Mouse (Mus musculus): ENCODE measurements around the gene Cdkal1. TPM values are rescaled to one million over a fixed set of nuclear protein-coding genes. Genes with fewer than 3 reads are reported as not detected.

Cdkal1 gene
- total RNA-seq, 2 experiments from 2014 or later = 29.2 to 32.1 TPM

DNA sequence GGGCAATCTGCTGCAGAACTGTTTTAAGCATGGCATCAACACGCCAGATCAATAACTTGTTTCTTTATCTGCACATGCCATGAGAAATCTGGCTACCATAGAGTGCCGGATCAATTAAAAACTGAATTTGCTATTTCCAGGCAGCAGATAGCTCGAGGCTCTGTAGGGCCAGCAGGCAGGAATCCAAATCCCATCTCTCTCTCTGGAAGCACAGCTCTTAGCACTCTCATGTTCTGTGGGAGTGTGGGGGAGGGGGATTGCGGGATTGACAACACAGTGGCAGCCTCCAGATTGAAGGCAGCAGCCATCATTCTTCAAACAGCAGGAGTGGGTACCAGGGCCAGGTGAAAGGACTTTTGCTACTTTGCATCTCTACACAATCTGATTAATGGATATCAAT, 420.7 kb downstream of the Cdkal1 start:
- no peak for DNase-seq
- intact Hi-C loops (cut with DNase I) = no loop called here

DNA sequence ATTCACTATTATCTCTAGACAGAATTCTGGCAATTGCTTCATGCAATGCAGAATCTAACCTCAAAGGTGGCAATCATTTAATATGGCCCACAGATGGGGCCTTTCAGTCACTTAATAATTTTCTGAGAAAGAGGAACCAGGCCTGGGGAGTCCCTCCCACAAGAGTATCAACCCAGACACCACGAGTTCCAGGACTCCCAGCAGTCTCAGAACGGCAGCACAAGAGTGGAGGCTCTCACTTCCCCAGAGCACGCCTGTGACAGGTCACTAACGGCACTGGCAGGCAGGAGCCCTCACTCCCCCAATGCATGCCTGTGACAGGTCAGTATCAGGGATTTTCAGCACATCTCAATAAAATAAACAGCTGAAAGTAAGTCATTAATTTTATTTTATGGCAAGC, 424.6 kb downstream of the Cdkal1 start:
- DNase-seq = no peak
- intact Hi-C loops (cut with DNase I) = no loop called here

DNA sequence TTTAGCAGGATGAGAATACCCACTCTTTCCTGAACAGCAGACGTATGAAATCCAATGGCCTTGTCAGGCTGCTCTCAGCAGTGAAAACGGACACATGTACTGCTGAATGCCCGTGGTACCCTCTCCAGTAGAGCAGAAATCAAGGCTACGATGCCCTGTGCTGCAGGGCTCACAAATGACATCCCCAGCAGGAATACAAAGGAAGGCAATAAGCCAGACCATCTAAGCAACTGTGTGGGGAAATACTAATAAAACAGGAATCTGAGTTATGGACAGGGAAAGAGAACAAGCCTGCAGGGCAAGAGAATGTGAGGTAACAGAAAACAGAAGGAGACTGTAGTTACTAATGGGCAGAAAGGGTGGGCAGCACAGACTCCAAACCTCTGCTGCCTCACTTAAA, 425.6 kb downstream of the Cdkal1 start:
- intact Hi-C loops (cut with DNase I) = no loop called here
- no peak for DNase-seq

DNA sequence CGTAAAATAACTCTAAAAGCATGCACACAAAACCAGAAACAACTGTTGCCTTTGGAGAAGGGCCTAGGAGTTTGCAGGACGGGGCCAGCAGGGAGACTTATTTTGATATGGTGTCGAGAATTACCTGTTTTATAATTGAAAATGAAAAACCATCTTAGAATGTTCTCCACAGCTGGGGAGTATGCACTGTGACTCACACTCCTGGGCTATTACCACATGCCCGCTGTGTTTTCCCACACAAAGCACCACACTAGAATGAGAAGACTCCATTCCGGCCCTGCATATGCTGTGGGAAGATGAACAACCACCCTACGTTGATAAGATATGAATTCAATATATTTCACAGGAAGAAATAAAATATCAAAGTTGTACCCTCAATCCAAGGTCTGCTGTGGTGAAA, 426.3 kb downstream of the Cdkal1 start:
- intact Hi-C loops (cut with DNase I) = no loop called here
- no peak for DNase-seq

DNA sequence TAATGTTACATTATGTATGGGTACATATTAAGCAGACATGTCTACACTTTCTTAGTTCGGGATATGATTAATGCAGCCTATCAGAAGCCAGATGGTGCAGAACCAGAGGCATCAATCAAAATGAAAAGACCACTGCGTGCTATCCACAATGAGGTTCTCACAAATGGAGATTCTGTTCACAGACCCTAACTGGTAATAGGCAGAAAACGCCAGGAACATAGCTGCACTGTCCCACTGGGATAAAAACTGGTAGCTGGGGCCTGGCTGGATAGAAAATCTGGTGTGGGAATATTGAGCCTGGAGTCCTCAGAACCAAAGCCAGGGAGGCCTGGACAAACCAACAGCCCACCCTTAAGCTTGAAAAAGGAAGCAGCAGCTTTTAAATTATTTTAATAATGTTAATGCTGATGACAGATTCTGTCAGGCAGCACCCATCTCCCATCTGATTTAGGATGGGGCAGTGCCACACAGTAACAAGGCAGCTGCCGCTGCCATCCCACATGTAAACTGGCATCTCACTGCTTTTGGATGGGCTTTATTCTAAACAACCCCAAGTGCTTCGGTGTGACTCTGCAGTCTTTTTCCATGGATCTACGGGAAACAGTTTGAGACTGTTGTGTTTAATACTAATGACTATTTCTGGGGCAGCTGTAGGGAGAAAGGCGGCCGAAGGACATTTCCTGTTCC, 438.9 kb downstream of the Cdkal1 start:
- peak; percentile 34 to 39 for DNase-seq
- intact Hi-C loops (cut with DNase I) = no loop called here

DNA sequence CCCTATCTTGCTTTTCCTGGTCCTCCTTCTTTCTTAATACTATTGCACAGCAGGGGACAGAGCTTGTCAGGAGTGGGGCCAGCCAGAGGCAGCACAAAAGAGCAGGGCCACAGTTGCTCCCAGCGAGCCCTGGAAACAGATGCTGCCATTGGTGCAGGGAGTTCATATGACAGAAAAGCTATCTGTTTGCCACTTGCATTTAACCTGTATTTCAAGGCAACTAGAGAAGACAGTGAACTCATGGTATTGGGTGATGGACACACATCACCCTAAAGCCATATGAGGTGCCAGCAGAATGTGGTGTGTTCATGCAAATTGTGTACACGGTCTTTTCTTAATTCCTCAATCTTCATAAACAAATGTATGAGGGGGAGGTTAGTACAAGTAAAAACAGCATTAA, 439.5 kb downstream of the Cdkal1 start:
- no peak for DNase-seq
- intact Hi-C loops (cut with DNase I) = no loop called here

DNA sequence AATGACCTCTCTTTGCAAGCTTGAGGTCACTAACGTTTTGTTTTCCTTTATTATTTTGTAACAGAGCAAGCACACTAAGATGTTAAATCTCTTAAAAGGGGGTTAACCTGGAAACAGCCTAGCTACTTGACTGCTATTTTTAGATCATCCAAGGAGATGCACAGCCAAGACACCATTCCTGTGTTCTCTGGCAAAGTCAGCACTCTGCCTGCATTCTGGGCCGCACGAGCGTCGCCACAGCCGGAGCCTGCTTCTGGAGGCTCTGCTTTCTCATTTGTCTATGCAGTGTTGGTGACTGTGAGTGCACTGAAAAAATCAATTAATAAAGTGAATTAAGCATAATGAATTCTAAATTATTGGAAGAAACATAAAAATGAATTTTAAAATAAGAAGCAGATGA, 440.6 kb downstream of the Cdkal1 start:
- DNase-seq = peak; percentile 37 to 38
- intact Hi-C loops (cut with DNase I) = loop anchor here (5.0 kb wide), 1 partner anchor 128 kb away; no protein-coding TSS in a partner anchor

DNA sequence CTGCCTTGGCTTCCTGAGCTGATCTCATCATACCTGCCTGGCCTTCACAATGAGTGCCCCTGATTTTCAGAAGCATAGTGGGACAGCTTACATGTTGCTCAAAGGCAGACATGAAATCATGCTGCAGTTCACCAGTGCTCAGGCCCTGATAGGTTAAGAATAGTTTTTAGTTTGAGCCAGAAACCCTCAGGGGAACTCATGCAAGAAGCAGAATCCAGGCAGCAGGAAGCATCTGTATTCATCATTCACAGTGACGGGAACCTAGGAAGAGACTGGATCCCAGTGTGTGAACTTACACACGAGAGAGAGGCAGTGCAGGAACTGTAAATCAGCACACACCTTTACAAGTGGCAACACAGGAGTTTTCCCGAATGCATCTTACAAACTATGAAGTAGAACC, 441.0 kb downstream of the Cdkal1 start:
- DNase-seq = peak; percentile 54 to 59
- intact Hi-C loops (cut with DNase I) = loop anchor here (5.0 kb wide), 1 partner anchor 127 kb away; no protein-coding TSS in a partner anchor

DNA sequence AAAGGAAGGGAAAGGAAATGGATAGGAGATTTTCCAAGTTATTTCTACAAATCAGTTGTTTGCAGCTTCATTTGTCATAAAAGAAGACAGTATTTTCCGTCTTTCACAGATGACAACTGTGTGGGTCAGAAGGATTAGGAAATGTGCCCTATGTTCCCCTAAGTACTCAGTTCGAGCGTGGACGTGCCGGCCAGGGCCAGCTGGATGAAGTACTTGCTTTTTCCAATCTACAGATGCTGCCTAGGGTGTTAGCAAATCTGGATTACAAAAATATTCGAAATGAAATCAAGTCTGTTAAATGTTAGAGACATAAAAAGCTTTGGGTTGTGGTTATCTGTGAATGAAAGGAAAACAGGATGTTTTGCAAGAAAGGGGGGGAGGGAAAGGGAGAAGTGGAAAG, 444.3 kb downstream of the Cdkal1 start:
- intact Hi-C loops (cut with DNase I) = loop anchor here (5.0 kb wide), 1 partner anchor 124 kb away; no protein-coding TSS in a partner anchor
- no peak for DNase-seq

DNA sequence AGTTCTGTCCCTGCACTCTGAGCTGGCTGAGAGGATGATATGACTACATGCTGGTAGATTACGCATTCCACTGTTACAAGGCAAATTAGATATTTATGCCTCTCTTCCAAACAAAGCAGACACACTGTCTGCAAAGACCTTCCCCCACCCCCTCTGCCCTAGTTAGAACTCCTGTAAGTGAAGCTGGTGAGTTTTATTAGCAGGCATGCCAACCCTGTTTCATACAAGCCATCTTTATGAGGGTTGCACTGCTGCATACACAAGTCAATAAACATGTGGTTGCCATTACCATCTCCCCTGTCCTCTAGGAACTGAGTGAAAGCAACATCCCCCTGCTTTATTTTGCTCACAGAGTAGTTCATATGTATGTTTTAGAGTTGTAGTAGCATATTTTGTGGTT, 447.9 kb downstream of the Cdkal1 start:
- intact Hi-C loops (cut with DNase I) = no loop called here
- no peak for DNase-seq

DNA sequence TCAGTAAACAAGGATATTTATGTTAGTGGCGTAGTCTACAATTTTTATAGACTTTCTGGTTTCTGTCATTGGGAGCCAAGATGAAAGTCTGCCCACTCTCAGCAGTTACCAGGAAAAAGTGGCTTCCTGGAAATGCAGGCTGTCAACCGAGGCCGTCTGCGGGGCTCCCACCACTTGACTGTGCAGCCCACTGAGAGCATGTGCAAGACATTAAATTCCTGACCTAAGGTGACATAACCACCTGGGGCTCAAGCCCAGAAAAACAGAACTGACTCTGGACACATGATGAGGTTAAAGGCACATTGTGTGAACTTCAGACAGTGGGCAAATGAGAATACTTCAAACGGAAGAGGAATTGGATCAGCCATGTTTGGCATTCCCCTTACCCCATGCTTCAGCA, 450.2 kb downstream of the Cdkal1 start:
- no peak for DNase-seq
- intact Hi-C loops (cut with DNase I) = no loop called here

DNA sequence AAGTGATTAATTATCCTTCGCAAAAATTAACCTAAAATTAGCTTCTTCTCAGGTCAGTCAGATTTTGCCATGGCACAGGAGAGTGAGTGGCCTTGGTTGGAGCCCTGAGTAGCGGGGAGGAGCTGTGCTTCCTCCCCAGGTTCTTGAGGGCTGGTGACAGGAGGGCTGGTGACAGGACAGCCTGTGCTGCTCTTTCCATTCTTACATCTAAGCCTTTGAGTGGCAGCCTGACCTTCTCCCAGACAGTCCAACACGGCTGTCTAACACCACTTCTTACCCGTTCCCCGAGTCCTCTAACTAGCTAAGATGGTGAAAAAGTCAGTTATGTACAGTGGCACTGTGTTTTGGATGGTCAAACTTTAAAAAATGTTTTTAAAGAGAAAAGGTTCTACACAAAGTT, 452.3 kb downstream of the Cdkal1 start:
- intact Hi-C loops (cut with DNase I) = no loop called here
- DNase-seq = no peak

DNA sequence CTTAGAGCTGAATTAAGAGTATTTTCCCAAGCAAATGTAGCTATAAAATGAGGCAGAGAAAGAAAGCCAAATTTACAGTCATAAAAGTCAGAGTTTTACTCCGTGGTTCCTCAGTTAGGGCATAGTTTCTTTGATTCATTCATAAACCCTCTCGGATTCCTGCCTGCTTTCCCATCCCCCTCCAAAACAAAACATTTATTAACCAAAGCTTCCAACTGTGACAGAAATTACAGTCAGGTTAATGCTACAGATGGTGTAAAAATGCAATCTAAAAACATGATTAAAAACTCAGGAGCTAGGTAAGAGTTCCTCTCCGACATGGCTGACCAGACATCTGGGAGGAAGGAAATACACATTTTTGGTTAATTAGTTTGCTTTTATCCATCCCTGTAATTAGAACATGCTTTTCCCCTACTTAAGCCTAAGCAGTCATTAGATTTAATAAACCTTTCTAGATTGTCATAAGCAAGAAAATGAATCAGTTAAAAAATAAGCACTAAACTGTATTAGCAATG, 452.9 kb downstream of the Cdkal1 start:
- intact Hi-C loops (cut with DNase I) = no loop called here

DNA sequence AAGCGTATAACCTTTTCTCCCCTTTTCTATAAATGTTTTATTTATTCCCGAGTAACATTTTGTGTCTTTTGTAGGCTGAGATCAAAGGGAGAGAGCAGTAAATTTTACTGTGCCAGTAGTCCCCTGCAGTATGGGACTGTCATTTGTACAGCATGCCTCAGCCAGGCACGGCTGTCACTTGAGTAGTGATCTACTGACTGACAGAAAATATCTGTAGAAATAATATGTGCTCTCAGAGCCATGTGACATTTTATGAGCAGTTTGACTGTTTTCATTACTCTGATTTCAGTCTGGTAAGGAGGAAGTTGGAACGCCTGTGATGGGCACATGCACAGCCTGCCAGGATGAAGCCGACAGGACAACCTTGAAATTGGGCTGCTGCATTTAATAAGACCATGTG, 455.6 kb downstream of the Cdkal1 start:
- intact Hi-C loops (cut with DNase I) = no loop called here

More for the DNA sequence above, 452.9 kb downstream of the Cdkal1 start:
- no peak for DNase-seq

DNA sequence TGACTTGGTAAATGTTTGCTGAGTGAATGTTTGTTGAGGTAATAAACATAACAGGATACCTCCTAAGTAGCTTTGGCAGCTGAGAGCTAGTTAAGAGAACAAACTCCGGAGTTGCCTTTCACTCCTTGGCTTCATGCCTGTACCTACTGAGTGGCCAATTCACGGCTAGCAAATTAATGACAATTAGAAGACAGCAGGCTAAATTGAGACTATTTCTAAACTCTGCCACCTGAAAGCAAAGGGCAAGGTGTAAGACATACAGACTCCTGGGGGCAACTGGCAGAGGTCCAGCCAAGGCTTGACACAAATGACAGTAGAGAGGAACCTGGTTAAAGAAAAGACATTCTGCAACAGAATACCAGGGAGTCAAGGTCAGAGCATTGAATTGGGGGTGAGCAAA, 457.0 kb downstream of the Cdkal1 start:
- intact Hi-C loops (cut with DNase I) = no loop called here
- peak; percentile 30 to 41 for DNase-seq

More for the DNA sequence above, 455.6 kb downstream of the Cdkal1 start:
- no peak for DNase-seq

DNA sequence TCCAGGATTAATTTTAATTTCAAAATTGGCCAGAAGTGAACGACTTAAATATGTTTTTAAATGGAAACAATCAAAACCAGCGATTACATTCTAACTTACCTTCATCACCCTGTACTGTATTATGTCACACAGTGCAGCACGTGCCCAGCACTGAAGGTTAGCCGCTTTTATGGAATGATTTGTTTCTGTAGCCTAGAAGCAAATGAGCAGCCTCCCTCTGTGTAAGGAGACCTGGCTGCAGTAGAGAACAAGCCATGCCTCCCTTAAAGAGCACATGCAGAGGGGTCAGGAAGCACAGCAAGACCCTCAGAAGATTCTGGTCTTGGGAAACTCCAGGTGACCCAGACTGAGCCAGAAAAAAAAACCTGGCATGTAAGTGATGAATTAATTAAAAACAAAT, 459.8 kb downstream of the Cdkal1 start:
- no peak for DNase-seq
- intact Hi-C loops (cut with DNase I) = no loop called here

DNA sequence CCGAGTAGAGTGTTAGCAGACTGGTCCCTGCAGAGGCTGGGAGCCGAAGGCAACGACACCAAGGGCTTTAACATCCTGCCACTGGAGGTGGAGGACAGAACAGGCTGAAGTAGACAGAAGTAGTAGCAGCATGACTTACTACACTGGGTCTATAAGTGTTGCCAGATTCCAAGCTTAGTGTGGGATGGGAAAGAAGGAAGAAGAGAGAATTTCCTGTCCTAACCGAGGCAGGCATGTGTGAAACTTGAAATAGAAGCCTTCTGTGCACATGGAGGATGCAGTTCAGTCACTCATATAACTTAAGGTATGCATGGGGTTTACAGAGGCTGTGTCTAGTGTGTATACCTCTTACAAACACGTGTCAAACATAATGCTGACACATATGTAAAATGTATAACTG, 465.4 kb downstream of the Cdkal1 start:
- no peak for DNase-seq
- intact Hi-C loops (cut with DNase I) = no loop called here

DNA sequence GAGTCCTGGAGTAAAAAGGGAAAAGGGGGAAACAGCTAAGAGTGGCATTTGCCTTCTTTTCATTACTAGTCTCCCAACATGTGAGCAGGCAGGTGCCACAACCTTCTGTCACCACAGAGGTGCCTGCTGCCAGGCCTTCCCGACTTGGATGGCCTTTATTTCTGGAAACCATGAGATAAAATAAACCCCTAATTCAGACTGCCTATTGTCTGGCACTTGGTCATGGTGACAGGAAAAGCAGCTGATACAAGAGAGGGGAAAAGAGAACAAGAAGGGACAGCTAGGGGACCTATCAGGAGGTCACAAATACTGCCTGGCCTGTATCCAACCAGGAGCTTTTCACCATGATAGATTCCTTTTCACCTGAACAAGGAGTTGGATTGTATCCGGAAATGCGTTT, 466.6 kb downstream of the Cdkal1 start:
- DNase-seq = no peak

DNA sequence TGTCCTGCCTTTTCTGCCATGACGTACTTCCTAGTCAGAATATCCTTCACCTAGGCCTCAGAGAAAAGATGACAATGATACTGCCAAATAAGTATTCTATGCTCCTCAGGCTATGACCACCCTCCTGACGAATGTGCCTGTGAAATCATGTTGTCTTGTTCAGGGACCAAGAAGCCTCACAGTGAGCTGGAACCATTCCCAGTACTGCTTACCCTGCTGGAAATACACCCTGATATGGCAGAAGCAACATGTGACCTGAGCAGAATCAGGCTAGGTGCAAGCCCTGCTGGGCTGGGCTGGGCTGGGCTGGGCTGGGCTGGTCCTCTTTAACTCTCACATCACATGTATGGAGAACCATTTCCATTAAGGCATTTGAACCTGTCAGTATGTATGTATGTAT, 477.9 kb downstream of the Cdkal1 start:
- intact Hi-C loops (cut with DNase I) = loop anchor here (10.0 kb wide), 1 partner anchor 723 kb away; no protein-coding TSS in a partner anchor
- DNase-seq = peak; percentile 49 to 62

More for the DNA sequence above, 466.6 kb downstream of the Cdkal1 start:
- intact Hi-C loops (cut with DNase I) = no loop called here

DNA sequence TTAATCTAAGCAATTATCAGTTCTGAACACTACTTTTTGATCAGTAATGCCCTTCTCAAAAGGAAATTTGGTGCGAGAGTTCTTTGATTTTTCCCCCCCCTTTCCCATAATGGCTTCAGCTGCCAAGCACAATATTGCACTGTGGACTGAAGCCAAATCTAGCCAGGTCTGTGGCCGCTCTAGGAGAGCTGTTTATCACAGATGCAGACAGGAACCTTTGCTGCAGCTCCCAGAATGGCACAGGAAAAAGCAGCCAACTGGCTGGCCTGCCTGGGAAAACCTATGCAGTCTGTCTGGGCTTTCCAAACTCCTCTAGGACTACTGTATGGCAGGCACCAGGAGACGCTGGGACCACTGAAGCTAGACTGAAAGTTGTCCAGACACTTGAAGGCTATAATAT, 483.6 kb downstream of the Cdkal1 start:
- intact Hi-C loops (cut with DNase I) = loop anchor here (10.0 kb wide), 1 partner anchor 717 kb away; no protein-coding TSS in a partner anchor
- peak; percentile 47 to 68 for DNase-seq

DNA sequence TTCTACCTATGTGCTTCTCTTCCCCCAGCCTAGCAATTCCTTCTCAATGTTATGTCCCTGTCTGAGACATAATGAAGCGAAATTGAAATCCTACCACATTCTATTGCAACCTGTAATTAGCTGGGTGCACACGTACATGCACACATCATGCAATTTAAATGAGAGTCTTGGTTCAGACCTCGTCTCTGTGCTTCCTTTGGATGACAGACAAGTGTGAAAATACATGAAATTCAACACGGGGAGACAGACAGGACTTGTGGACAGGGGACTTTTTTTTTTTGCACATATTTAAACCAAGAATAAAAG, 484.1 kb downstream of the Cdkal1 start:
- intact Hi-C loops (cut with DNase I) = loop anchor here (10.0 kb wide), 1 partner anchor 717 kb away; no protein-coding TSS in a partner anchor
- no peak for DNase-seq

DNA sequence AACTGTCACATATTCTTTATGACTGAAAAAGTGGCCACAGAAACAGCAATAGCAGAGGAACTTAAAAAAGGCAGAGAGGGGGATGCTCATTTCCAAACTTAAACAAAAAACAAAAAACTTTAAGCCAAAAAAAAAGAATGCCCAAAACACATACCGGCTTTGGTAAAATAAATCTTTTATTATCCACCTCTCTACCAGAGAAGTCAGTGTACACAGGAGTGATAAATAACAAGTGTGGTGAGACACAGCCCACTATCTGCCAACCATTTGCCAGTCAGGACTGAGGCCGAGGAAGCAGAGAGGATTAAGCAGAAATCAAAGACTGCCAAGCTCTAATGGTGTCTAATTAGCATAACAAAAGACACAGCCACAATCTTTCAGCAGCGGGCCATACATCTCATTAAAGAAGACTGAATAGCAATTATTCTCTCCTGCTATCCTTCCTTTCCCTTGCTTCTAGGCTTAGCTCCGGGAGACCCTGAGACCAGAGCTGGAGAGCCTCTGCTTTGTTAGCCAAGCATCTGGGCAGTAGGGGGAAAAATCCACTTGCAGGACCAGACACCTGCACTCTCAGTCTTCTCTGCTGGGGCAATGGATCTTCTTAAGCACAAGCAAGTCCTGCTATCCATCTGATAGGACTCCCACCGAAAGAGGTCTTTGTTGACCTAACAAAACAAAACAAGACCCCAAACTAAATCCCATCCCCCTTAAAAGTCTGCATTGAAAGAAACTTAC, 484.6 kb downstream of the Cdkal1 start:
- intact Hi-C loops (cut with DNase I) = loop anchor here (10.0 kb wide), 1 partner anchor 716 kb away; no protein-coding TSS in a partner anchor

More for the DNA sequence above, 484.6 kb downstream of the Cdkal1 start:
- DNase-seq = no peak

All from heart, postnatal 10 days (tissue).